Mouse (Mus musculus) frontal cortex, postnatal 25 days (tissue): ENCODE measurements around the gene Tmigd3.
A peak's percentile ranks its signal among the peaks of the same experiment; 100 is the strongest.

Source experiments
- DNase-seq, 2 experiments: peaks; one replicate each; pipeline ENCODE4 v3.0.0; 2022; ENCODE audit warnings: low spot score in 2 of 2

The Tmigd3 gene

GRCm38 (mm10) chr3:105932240-105933071 is 61.8 kb downstream of the Tmigd3 start, which contains the start of gene I830077J02Rik:
Gene I830077J02Rik, minus strand, starts transcription at chr3:105932664.
- no peak for DNase-seq

- no peak for DNase-seq
These were observed 63.2 kb downstream of the Tmigd3 start for GRCm38 (mm10) chr3:105933926-105934325.

GRCm38 (mm10) chr3:105935033-105935432 is 64.3 kb downstream of the Tmigd3 start:
- DNase-seq: no peak

GRCm38 (mm10) chr3:105936111-105936510 is 65.4 kb downstream of the Tmigd3 start:
- DNase-seq: no peak

DNA sequence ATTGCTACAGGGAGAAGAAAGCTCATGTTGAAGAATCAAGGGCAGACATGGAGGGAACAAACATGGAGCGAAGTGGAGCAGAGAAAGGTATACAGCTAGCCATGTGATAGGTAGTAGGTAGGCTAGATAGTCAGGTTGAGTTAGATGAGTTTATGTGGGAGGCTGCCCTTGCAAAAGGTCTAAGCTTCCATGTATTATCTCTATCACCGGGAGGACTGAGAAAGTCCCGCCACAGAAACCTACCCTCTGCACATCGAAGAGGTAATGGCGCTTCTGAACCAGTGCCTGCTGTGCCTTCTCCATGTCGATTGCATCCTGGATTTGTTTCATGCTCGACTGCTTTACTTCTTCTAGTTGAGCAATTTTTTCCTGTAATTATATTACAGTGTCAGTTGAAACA is 80.6 kb downstream of the Tmigd3 start:
- no peak for DNase-seq

DNA sequence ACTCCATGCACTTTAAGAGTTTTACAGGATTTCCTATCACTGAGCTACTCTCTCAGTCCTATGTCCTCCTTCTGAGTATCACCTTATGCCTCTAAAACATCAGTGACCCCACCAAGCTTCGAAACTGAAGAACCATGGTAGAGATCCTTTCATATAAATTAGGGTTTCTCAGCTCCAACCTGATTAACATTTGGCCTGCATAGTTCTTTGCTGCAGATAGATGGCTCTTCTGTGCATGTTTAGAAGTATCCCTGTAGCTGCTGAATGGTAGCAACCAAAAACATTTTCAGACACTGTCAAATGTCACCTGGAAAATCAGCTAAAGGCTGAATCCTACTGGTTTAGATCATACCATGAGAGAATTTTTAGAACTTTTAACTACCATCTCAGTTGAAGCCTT is 86.5 kb downstream of the Tmigd3 start:
- no peak for DNase-seq

DNA sequence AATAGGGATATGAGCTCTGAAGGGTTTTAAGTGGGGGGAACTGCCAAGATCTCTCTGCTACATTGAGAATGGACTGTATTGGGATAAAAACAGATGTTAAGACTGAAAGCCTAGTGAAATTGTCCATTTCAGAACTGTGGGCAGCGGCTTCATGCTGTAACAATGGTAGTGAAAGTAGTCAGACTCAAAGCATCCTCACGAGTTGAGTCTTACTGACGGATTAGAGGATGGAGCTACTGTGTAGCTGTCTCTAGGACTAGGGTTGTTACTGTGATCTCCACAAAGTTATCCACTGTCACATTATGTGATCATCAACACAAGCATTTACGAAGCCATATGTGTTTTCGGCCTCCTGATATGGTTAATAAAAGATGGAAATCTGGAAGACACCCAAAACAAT is 87.5 kb downstream of the Tmigd3 start:
- no peak for DNase-seq

DNA sequence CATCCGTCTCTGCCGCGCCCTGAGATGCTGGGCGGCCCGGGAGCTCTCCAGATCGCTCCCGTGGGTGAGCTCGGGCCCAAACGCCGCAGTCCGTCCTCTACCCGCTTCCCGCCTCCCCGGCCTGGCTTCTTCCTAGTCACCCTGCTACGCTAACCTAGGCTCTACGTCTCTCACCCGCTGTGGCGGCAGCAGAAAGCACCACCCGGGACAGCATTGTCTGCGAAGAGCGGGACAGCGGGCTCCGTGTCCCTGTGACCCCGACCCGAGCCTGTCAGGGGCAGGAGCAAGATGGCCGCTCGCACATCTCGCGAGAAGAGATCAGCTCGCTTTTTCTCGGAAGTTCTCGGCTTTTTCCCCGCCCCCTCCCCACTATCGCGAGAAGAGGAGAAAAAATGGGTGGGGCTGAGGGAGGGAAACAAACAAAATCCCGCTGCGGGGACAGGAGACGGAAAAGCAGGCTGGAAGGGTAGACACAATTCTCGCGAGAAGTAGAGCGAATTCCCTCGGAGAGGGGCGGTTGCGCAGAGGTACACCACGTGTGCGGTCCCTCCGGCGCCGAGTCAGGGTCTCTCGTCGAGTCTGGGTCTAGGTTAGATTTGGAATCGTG is 88.4 kb downstream of the Tmigd3 start, which contains the start of gene Wdr77:
Gene Wdr77, plus strand, starts transcription at position 396 of the 607 bp plus-strand sequence.
- DNase-seq: peak; percentile 94

DNA sequence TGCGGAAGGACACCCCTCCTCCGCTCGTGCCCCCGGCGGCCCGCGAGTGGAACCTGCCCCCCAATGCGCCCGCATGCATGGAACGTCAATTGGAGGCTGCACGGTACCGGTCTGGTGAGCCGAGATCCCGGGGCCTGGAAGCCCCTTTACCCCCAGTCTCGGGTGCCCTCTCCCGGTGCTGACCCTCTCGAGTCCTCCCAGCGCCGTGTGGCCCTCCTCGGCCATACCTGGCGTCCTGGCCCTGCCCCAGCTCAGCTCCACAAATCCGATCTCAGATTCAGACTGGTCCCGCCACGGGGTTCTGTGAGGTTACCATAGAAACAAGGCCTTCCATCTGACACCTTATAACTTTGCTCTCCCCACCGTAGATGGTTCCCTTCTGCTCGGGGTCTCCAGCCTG is 88.9 kb downstream of the Tmigd3 start:
- DNase-seq: no peak

DNA sequence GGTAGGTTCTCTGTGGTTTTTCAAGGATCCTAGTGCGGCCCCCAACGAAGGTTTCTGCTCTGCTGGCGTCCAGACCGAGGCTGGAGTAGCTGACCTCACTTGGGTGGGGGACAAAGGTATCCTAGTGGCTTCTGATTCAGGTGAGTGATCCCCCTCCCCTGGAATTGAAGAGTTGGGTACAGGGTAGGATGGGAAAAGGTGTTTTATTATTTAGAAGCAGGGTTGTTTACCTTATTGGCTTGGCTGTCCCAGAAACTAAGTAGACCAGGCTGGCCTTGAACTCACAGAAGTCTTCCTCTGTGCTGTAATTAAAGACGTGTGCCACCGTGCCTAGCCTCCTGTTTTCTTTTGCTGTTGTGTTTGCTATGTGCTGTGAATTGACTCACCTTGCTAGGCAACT is 89.3 kb downstream of the Tmigd3 start, which contains the start of gene Atp5f1:
Gene Atp5f1, minus strand, starts transcription at position 101 of the 400 bp plus-strand sequence.
- DNase-seq: no peak

DNA sequence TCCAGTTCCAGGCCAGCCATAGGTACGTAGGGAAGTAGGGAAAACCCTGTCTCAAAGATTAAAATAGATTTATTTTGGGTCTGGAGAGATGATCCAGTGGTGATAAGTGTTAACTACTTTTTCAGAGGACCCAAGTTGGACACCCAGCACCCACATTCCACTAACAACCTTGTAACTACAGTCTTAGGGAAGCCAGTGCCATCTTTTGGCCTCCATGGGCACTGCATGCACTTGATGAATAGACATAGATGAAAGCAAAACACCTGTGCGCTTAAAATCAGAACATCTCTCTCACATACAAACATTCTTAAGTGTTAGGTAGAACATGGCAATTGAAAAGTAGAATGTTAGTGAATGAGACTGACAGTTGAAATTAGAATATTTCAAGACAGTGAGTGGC is 90.0 kb downstream of the Tmigd3 start:
- no peak for DNase-seq

- DNase-seq: no peak
These were observed 101.2 kb downstream of the Tmigd3 start for GRCm38 (mm10) chr3:105971831-105972446.

- DNase-seq: no peak
These were observed 102.7 kb downstream of the Tmigd3 start, which contains the start of gene Ovgp1 for GRCm38 (mm10) chr3:105973411-105973810. Gene Ovgp1, plus strand, starts transcription at chr3:105973711.
